Mouse (Mus musculus) CD4-positive, CD25-positive, alpha-beta regulatory T cell, adult 2 months (primary cell): Measurements from ENCODE around the gene Tm7sf3.
A peak's percentile ranks its signal among the peaks of the same experiment; 100 is the strongest.

Experiments
- DNase-seq: peaks from one replicate; pipeline ENCODE4 v3.0.0-alpha.2; 2012; ENCODE audit warnings: low read depth, low spot score

Tm7sf3 gene

DNA sequence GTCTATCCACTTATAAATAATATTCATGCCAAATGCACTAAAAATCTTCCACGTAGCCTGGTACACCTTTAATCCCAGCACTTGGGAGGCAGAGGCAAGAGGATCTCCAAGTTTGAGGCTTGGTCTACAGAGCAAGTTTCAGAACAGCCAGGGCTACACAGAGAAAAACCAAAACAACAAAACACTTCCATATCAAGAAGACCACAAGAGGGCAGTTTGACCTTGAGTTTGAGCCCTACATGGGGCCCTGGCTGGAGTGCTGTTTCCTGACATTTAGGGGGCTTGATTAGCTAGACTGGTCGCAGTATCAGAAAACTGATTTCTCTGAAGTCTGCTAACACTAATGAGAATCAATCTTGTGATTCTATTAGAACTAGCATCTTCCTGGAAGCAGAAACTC, 18.0 kb upstream of the Tm7sf3 start:
- peak; percentile 17 for DNase-seq

DNA sequence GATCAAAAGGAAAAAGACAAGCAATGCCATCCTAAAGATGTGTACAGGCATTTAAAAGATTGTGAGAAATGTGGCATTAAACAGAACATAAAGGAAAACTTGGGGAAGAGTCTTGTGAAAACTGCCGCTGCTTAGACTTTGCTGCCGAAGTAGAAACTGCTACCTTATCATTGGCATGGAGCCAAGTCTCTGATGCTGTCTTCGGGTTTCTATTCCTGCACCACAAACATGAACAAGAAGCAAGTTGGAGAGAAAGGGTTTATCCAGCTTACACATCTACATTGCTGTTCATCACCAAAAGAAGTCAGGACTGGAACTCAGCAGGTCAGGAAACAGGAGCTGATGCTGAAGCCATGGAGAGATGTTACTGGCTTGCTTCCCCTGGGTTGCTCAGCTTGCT, 10.6 kb upstream of the Tm7sf3 start:
- peak; percentile 18 for DNase-seq

DNA sequence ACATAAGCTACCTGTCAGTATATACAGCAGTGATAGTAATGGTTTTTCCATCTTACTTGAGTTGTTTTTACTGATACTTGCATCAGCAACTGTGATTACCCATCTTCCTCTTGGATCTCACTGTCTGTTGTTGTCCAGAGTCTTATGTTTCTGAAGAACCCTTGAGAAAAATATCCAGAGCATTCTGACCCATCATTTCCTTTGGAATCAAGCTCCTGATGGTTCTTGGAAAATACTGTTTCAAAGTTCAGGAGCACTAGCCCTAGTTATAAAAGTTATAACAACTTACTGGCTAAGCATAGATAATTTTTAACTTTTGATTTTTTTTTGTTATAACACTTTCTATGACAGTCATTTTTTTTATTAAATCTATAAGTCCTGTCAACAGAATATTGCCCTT, 8.8 kb upstream of the Tm7sf3 start:
- no peak for DNase-seq

DNA sequence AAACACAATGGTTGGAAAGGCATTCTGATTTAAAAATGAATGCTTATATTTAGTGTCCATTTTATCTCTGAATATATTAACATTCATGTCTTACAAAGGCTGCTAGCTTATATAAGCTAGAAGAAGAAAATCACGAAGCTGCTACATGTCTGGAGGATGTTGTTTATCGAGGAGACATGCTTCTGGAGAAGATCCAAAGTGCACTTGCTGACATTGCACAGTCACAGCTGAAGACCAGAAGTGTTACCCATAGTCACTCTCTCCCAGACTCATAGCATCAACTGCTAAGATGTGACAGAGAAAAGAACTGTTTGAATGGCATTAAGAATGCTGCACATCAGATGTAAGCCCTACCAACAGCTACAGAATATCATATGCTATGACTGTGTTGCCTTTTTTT, 7.4 kb upstream of the Tm7sf3 start:
- DNase-seq = no peak

DNA sequence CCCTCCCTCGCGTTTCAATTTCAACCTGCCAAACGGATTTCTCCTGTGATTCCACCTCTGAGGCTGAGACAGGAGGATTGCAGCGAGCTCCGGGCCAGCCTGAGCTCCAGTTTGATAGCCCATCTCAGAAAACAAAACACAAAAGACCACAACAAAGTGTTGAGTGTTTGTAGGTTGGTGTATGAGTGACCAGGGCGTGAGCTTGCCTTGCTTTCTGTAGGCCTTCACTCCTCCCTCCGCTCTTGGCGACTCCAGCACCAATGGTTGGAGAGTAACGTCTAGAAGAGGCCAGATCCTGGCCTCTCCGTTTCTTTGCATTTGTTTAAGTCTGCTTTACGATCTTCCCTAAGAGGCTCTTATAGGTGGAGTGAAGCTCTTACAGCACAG, 553 bp upstream of the Tm7sf3 start:
- no peak for DNase-seq

DNA sequence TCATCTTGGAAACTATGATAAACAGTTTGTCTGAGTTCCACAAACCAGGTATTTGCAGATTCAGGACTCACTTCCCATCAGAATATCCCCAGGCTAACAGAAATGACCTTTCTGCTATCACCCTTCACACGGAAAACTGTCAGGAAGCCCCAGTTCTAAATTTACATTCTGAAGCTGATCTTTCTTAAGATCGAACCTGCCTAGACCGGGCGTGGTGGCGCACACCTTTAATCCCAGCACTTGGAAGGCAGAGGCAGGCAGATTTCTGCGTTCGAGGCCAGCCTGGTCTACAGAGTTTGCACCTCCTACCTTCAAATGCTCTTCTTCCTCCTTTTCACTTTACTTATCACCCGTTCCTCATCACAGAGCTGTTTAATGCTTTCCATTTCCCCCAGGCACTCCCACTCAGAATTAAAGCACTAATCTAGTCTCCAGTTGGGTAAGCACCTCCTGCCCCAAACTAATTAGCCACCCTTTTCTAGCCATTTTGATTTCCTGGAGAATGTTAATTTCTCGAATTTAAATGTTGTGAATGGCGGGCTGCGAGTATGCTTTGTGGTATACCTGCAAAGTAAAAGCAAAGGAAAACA, 908 bp downstream of the Tm7sf3 start:
- DNase-seq = no peak

DNA sequence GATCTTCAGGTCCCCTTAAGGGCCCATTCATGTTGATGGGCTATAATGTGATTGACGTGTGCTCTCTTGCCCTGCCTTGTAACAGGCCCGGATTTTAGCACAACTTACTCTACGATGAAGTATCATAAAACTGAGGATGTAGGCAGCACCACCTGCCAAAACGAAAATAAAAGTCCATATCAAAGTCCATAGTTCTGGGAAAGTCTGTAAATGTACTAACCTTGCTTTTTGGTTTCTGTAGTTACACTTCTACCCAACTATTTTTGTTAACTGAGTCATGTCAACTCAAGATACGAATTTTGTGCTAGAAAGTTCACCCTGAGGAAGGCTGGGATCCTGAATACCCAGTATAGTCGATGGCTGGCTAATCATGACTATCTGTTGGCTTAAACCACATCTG, 1.6 kb downstream of the Tm7sf3 start:
- DNase-seq = no peak

DNA sequence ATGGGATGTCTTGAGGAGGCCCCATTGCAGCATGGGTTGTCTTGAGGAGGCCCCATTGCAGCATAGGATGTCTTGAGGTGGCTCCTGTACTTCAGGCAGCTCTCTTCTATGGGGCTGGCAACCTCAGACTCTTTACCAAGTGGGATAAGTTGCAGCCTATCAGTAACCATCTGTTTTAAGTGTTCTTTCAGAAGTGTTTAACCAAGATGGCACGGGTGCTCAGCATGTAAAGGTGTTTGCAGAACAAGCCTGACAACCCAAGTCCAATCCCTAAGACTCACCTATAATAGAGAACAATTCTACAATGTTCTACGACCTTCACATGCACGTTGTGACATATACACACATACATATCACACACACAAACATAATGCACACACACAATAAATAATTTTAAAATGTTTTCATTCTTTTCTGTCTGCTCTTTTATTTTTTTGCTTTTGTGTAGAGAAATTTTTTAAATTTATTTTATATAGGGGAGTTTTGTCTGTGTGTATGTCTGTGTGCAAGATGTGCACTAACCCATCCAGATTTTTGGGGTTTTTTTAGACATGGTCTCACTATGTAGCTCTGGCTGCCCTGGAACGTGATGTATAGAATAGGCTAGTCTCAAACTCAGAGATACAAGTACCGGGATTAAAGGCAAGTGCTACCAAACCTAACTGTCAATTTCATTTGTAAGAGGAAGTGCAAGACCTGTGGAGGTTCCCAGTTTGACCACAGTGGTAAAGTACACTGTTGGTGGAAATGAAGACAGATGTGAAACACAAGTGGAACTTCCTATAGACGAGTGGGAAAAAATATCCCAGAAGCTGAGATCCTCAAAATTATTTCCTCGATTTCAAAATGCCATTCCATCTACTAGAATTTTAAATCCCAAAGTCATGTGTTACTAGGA, 2.3 kb downstream of the Tm7sf3 start:
- DNase-seq = no peak

DNA sequence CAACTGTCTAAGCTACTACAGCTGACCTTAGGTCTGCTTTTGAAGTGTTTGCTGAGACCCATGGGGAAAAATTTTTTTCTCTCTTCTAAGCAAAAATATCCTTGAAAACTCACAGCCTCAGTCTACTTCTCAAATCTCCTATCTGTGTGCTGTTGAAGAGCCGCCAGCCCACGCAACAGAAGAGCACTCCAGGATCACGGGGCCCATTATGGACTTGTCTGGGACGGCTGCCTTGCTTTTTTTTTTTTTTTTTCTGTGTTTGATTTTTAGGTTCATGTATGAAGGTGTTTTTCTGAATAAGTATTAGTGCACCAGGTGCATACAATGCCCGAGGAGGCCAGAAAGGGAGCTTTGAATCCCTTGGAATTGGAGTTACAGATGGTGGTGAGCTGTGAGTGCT, 6.1 kb downstream of the Tm7sf3 start:
- no peak for DNase-seq

DNA sequence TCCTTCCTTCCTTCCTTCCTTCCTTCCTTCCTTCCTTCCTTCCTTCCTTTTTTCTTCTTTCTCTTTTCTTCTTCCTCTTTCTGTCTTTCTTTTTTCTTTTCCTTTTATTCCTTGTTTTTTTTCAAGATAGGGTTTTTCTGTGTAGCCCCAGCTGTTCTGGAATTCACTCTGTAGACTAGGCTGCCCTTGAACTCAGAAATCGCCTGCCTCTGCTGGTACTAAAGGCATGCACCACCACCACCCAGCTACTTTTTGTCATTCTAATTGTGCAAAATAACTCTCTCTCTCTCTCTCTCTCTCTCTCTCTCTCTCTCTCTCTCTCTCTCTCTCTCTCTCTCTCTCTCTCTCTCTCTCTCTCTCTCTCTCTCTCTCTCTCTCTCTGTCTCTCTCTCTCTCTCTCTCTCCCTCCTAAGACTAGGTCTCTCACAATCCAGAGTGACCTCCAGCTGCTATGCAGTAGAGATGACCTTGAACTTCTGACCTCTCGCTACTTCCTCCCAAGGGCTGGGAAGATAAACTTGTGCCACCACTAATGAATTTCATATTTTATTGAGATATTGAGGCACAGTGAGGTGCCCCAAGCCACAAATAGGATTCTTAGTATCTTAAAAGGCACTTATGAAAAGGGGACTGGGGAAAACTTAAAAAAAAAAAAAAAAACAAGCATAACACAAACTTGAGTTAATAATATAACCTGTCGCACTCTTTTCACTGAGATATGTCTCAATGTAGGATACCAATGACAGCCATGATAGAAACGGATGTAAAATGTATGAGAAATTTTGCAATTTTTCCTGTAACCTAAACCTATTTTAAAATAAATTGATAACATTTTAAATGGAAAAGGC, 7.6 kb downstream of the Tm7sf3 start:
- peak; percentile 39 for DNase-seq

DNA sequence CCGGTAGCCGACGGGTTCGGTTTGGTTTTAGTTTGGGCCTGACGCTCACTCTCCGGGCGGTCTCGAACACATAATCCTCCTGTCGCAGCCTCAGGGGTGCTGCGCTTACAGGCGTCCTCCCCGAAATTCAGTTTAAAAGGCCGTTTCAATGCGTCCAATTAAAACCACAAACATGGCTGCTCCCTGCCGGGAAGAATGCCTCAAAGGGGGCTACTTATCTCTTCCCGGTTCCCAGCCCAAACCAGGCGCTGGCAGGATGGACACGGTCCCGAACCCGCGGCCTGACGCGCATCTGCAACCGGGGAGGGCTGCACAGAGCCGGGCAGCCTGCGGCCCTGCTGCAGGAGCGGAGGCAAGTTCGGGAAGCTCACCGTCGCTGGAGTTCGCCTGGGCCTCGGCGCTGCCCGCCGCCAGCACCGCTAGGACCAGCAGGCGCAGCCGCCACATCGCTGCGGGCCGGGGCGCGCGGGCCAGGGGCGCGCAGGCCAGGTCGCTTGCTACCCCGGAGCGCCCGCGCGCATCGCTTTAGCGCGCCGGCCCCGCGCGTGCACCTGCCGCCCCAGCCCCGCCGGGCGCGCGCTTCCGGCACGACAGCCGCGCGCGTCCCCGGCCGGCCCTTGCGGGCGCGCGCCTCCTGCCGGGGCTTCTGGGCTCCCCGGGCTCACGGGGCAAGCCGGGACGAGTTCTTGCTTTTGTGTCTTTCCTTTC, 8.5 kb downstream of the Tm7sf3 start:
- DNase-seq = peak; percentile 92

DNA sequence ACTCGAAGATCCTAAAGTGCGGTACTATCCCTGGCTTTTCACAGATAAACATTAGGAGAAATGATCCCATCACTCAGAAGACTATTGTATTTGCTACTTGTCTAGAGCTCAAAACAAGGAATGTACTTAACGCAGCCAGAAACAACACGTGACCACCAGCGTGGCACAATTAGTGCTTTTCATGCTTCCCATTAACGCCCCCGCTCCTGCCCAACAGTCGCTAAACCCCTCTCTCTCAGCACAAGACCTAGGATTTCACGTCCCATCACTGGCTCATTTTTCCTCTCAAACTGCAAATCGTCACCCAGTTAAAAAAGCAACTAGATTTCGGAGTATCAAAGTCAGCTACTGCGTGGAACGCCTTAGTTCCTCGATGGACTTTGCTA, 9.0 kb downstream of the Tm7sf3 start:
- no peak for DNase-seq

DNA sequence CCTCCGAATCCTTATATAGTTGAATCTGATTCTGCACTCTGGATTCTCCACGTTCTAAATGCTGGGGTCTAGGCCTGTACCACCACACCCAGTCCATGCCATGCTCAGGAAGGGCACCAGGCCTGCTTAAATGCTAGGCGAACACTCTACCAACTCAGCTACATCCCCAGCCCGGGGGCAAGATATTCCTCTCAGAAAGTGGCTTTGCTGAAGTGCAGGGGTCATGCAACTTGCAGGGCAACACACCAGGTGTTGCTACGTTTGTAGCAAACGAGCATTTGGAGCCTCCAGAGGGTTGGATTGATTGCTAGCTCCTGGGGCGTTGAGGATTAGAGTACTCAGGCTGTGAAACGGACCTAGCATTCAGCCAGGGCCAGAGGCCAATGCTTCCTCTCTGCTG, 9.5 kb downstream of the Tm7sf3 start:
- DNase-seq = no peak

DNA sequence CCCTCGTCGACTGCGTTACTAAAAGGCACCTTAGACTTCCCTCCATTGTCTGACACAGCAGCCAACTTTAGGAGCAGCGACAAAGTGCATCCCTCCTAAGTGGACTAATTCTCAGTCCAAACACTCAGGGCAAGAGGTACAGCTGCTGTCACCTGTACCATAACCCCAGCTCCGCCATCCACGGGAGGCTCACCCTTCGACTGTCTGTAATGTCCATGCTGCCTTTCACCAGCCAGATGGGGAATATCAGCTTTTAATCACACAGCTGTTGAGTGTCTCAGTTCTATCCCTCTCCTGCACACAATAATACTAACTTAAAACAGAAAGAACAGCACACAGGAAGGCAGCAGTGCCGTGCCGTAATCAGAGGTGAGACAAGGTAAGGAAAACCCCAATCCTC, 10.2 kb downstream of the Tm7sf3 start:
- DNase-seq = no peak

DNA sequence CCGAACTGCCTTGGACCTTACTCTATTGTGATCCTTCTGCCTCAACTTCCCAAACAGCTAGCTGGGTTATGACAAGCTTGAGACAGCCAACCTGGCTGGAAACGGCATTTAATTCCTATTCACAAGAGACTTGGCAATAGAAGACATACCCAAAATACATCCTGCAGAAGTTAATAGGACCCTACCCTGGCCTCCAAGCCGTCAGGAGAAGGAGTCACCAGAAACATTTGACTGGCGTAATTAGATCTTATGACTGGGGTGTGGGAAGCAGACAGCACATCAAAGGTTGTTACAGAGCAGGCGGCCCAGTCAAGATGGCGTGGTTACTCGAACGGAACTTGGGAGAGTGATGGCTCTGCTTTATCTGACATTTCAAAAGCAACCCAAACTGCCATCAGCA, 10.8 kb downstream of the Tm7sf3 start:
- no peak for DNase-seq

DNA sequence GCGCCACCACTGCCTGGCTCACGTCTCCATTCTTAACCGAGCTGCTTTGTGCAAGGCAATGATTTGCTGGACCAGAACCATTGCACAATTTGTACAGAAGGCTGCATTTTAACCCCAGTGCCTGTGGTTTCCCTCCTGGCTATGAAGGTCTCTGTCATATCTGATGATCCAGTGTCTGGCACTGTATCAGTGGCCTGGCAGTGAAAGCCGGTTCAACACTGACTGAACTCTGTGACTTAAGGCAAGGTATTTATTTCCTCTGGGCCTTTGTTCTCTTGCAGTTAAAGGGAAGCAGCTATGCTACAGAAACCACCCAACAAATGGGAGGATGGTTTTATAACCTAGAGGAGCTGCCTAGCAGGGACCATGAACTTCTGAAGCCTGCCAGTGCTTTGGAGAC, 11.7 kb downstream of the Tm7sf3 start:
- DNase-seq = no peak

DNA sequence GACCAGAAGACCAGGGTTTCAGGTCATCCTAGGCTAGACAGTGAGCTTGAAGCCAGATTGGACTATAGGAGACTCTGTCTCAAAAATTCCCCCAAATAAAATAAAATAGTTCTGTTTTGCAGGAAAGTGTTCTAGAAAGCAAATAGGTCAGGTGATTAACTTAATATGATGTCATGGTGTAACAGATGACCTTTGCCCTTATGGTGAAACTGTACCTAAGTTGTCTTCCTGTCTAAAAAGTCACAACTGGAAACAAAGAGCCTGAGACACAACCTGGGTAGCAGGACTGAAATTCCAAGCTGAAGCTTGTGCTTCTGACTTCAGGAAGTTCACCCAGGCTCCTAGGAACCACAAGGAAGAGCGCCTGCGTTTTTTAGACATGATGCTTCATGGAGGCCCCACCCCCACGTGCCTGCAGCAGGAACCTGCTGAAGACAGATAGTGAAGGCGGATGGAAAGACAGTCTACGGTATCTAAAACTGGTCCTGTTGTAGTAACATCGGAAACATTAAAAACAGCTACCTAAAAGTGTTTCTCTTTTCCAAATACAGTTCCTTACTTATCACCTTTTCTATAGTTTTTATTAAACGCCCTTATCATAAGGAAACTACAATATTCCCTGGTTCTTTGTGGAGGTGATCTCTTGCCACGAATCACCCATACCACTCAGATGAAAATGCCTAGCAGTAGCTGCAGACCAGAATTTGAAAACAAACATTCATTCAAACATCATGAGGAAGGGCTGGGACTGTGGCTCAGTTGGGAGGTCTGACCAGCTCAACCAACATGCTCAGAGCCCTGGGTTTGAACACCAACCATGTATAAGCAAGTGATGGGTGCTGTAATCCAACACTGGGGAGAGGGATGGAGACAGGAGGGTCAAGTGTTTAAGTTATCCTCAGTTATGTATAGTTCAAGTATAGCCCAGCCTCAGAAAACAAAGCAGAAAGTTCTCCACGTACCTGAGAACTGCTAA, 12.6 kb downstream of the Tm7sf3 start:
- DNase-seq = no peak

DNA sequence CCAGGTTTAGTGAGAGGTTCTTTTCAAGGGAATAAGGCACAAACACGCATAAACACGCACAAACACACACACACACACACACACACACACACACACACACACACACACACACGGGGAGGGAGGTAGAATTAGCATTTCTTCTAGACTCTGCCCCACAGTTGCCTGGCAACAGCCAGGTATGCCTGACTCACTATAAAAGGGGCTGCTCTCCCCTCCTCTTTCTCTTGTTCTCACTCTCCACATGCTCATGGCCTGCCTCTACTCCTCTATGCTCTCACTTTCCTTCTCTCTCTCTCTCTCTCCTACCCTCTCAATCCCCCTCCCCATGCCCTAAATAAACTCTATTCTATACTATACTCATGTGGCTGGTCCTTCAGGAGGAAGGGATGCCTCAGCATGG, 14.5 kb downstream of the Tm7sf3 start:
- no peak for DNase-seq

DNA sequence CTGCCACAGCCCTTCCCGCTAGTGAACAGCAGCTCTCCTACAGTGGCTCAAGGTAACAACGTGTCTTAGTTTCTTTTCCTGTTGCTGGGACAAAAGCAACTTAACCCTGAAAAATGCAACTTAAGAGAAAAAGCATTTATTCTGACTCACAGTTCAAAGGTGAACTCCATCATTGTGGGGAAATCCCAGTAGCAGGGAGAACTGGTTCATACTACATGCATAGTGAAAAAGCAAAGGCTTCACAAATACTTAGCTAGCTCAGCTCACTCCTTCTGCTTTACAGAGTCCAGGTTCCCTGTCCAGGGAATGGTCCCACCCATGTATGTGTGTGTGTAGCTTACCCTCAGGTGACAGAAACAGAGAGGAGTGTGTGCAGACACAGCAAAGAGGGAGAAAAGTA, 26.0 kb downstream of the Tm7sf3 start:
- DNase-seq = no peak

DNA sequence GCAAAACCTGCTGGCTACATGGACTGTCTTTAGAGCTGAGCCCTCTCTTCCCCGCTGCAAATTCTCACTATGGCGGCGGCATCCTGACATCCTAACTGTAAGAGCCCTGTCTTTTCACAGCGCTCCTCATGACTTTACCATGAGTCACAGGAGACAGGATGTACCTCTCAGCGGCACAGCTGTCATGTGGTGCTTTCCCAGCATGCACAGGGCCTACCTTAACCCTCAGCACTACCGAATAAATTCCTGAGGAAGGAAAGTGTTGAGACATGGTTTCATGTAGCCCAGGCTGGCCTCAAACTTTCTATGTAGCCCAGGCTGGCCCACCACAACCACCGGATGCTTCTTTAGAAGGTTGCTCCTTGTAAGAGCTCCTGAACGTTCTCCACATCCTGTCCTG, 26.7 kb downstream of the Tm7sf3 start:
- no peak for DNase-seq

DNA sequence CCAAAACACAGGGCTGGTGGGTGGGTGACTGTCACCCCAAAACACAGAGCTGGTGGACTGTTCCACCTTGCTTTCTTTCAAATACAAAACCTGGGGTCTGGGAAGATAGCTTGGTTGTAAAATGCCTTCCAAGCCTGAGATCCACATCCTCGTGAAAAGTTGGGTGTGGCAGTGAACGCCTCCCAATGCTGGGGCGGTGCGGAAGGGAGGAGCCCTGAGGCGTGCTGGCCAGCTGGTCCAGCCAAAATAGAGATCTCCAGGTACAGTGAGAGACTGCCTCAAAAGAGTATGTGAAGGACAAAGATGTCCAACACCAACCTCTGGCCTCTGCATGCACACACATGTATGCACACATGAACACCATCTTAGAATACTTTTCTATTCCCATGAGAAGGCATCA, 28.1 kb downstream of the Tm7sf3 start:
- no peak for DNase-seq
